Mouse (Mus musculus) CH12.LX (cell line): ENCODE measurements around the gene Bcar1. TPM values are rescaled to one million over a fixed set of nuclear protein-coding genes. Genes with fewer than 3 reads are reported as not detected.

Experiments used
- DNase-seq: peaks from one replicate; pipeline ENCODE4 v3.0.0-alpha.2; 2013; ENCODE audit errors: extremely low read depth
- H3K27ac ChIP-seq: 2 replicates; pipeline ENCODE4 v1.5.1; 2012; ENCODE audit warnings: low read depth, mild to moderate bottlenecking, control low read depth, moderate library complexity; ENCODE audit not compliant: insufficient read depth
- H3K27me3 ChIP-seq: replicated peaks from 2 replicates; pipeline ENCODE3; 2012; ENCODE audit warnings: inconsistent platforms
- H3K36me3 ChIP-seq, 2 experiments: replicated peaks in 1 of 2; 2 replicates each; pipeline versions ENCODE3 to v1.6.1; 2012; ENCODE audit warnings: inconsistent platforms in 1 of 2, low read length in 1 of 2, mild to moderate bottlenecking in 1 of 2, mixed read lengths in 1 of 2, moderate library complexity in 1 of 2; ENCODE audit not compliant: control insufficient read depth in 1 of 2, insufficient read depth in 1 of 2
- H3K4me1 ChIP-seq, 2 experiments: 2 replicates each; pipeline ENCODE4 v1.6.1; 2012; ENCODE audit warnings: inconsistent platforms in 1 of 2, moderate library complexity in 1 of 2; ENCODE audit not compliant: insufficient read depth in 2 of 2, control insufficient read depth in 1 of 2
- H3K4me2 ChIP-seq: 2 replicates; pipeline ENCODE4 v1.6.1; 2012; ENCODE audit warnings: low read depth, mild to moderate bottlenecking, control low read depth; ENCODE audit not compliant: poor library complexity, insufficient read depth, severe bottlenecking
- H3K4me3 ChIP-seq, 3 experiments: fragments of 150-350 bp in 1 of 3; sonication (generic) in 1 of 3; replicated peaks in 1 of 3; 2 replicates each; pipeline versions ENCODE3 to v1.5.1; 2011 to 2012; ENCODE audit warnings: low read depth in 2 of 3, low read length in 2 of 3, mild to moderate bottlenecking in 2 of 3, moderate library complexity in 2 of 3, control low read depth in 1 of 3, improper control_type of control experiment in 1 of 3, inconsistent platforms in 1 of 3, mixed read lengths in 1 of 3; ENCODE audit not compliant: poor library complexity in 1 of 3
- H3K79me2 ChIP-seq: replicated peaks from 2 replicates; pipeline ENCODE4 v1.6.1; 2012; ENCODE audit warnings: mild to moderate bottlenecking, moderate library complexity; ENCODE audit not compliant: control insufficient read depth, poor library complexity, insufficient read depth, severe bottlenecking; ENCODE audit errors: extremely low read depth
- H3K9ac ChIP-seq: 2 replicates; pipeline ENCODE4 v1.6.1; 2012; ENCODE audit warnings: low read depth, mild to moderate bottlenecking, control low read depth, moderate library complexity; ENCODE audit not compliant: insufficient read depth
- H3K9me3 ChIP-seq: replicated peaks from 2 replicates; pipeline ENCODE3; 2012; ENCODE audit warnings: low read length, inconsistent platforms, mixed read lengths
- BHLHE40 ChIP-seq: IDR thresholded peaks from 2 replicates; pipeline ENCODE4 v1.6.1; 2011; ENCODE audit warnings: mild to moderate bottlenecking, low read depth, low read length, improper control_type of control experiment
- CHD1 ChIP-seq: IDR thresholded peaks from 2 replicates; pipeline ENCODE4 v1.6.1; 2012; ENCODE audit warnings: low read depth, low read length, improper control_type of control experiment, inconsistent platforms
- CTCF ChIP-seq, 2 experiments: IDR thresholded peaks in 1 of 2; conservative IDR thresholded peaks in 1 of 2; 2 replicates each; pipeline ENCODE4 v1.5.1; 2011 to 2012; ENCODE audit warnings: low read depth in 2 of 2, low read length in 2 of 2, improper control_type of control experiment in 1 of 2, inconsistent platforms in 1 of 2, mild to moderate bottlenecking in 1 of 2, moderate library complexity in 1 of 2
- GABPA ChIP-seq: IDR thresholded peaks from 2 replicates; pipeline ENCODE4 v1.6.1; 2012; ENCODE audit warnings: low read depth, low read length, improper control_type of control experiment, inconsistent platforms; ENCODE audit not compliant: insufficient replicate concordance
- HCFC1 ChIP-seq: IDR thresholded peaks from 2 replicates; pipeline ENCODE4 v1.6.1; 2012; ENCODE audit warnings: low read depth, mild to moderate bottlenecking, inconsistent platforms, low read length, improper control_type of control experiment
- NELFE ChIP-seq: IDR thresholded peaks from 2 replicates; pipeline ENCODE4 v1.6.1; 2011; ENCODE audit warnings: low read depth, low read length, improper control_type of control experiment
- RCOR1 ChIP-seq: conservative IDR thresholded peaks from 2 replicates; pipeline ENCODE4 v1.6.1; 2012; ENCODE audit warnings: low read depth, mild to moderate bottlenecking, inconsistent platforms, low read length, improper control_type of control experiment
- SMC3 ChIP-seq: IDR thresholded peaks from 2 replicates; pipeline ENCODE4 v1.6.1; 2011; ENCODE audit warnings: low read depth, low read length, improper control_type of control experiment
- TBP ChIP-seq: conservative IDR thresholded peaks from 2 replicates; pipeline ENCODE4 v1.6.1; 2011; ENCODE audit warnings: low read depth, low read length, improper control_type of control experiment
- ZC3H11A ChIP-seq: IDR thresholded peaks from 2 replicates; pipeline ENCODE4 v1.6.1; 2012; ENCODE audit warnings: low read depth, mild to moderate bottlenecking, inconsistent platforms, low read length, improper control_type of control experiment
- ZKSCAN1 ChIP-seq: IDR thresholded peaks from 2 replicates; pipeline ENCODE4 v1.6.1; 2012; ENCODE audit warnings: low read depth, inconsistent platforms, low read length, improper control_type of control experiment, borderline replicate concordance
- dilution Hi-C: fragments of 300-500 bp; cut with MboI; formaldehyde crosslinking; loops from 2 replicates; pipeline ENCODE4 v1.14.3; 2020; ENCODE audit warnings: low sequenced_read_pairs; ENCODE audit not compliant: extremely low pct_unique_long_range_greater_than_20kb, extremely low pct_ligation_motif_present
- in situ Hi-C: fragments of 300-500 bp; cut with MboI; formaldehyde crosslinking; loops from 3 replicates; pipeline ENCODE4 v1.14.3; 2019; ENCODE audit warnings: low sequenced_read_pairs, low pct_ligation_motif_present, low pct_unique_long_range_greater_than_20kb, mixed read lengths
- polyA plus RNA-seq: library from polyadenylated mRNA; unstranded; fragments of >175 nt; gene quantifications from 2 replicates; pipeline ENCODE4 v1.2.1, GENCODE M21; 2012; ENCODE audit warnings: low read depth; ENCODE audit not compliant: insufficient read length
- total RNA-seq, 2 experiments: library from RNA; depleted of rRNA; stranded (reverse); fragments of 300-350 nt in 1 of 2; fragments of >200 nt in 1 of 2; gene quantifications; 2 replicates each; pipeline ENCODE4 v1.2.3; 2012 to 2014

Bcar1 gene
- total and polyA plus RNA-seq, 3 experiments = 0.97 to 2.1 (median 1.2) TPM

DNA sequence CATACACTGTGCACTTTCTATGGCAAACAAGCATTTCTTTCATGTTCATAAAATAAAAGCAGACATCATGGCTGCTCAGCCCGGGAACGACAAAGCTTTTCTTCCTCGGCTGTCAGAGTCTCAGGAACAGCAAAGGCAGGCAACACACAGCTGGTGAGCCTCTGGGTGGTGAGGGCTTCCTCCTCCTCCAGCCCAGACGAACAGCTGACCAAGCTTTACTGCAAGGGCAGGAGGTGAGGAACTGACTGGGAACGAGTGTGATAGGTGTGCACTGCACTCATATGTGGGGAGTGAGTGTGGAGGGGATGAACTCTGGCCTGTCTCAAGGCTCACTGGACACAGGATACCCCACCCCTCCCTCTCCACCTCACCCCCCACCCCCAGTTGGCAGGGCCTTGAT, 24.7 kb downstream of the Bcar1 start:
- Histone ChIP-seq H3K27ac (no peak overlapping the region), H3K36me3 (peaks cover 0 to 2% of the 10 kb centered on the region in 2 experiments), H3K9me3 (no peaks in the 10 kb centered on the region), H3K4me3 (no peak overlapping the region)
- no peak for TF ChIP-seq ZKSCAN1
- no peak for TF ChIP-seq HCFC1
- TF ChIP-seq GABPA = no peak
- TF ChIP-seq, all 38 proteins: peak for 0
- H3K79me2 ChIP-seq = no peaks in the 10 kb centered on the region
- no peak for DNase-seq
- no peaks in the 10 kb centered on the region for H3K27me3 ChIP-seq
- H3K4me2 ChIP-seq = no peak overlapping the region
- no peak overlapping the region for H3K9ac ChIP-seq
- H3K4me1 ChIP-seq = peaks cover 9 to 11% of the 10 kb centered on the region in 2 experiments; a peak in 3 of 4 replicates
- in situ Hi-C loops = no loop called here
- dilution Hi-C loops = no loop called here

DNA sequence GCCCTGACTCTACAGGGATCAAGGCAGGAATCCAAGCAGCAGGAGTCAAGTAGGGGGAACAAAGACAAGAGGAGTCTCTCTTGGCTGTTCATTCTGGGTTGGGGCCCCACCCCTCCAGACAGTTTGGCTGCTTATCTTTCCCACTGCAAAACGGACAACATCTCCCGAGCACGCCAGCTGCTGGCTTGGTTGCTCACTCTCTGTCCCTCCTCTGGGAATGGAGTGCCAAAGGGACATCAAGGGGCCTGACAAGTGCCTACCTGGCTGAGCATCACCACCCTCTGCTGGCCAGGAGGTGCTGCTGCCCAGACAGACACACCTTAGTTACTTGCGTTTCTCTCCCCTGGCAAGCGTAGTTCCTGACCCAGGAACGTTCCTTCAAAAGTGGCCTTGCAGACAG, 25.7 kb downstream of the Bcar1 start:
- Histone ChIP-seq H3K36me3 (peaks cover 0 to 2% of the 10 kb centered on the region in 2 experiments), H3K4me3 (no peak overlapping the region), H3K4me2 (no peak overlapping the region), H3K4me1 (peaks cover 9 to 11% of the 10 kb centered on the region in 2 experiments; a peak in 3 of 4 replicates), H3K9ac (no peak overlapping the region), H3K79me2 (no peaks in the 10 kb centered on the region), H3K27ac (no peak overlapping the region), H3K9me3 (no peaks in the 10 kb centered on the region), H3K27me3 (no peaks in the 10 kb centered on the region)
- in situ Hi-C loops (no loop called here), dilution Hi-C loops (no loop called here)
- DNase-seq = no peak
- TF ChIP-seq CTCF (conservative IDR thresholded peaks at IDR 0.05 in 1 of 2, IDR thresholded peaks at IDR 0.05 in 1 of 2; ENCODE audit: low read depth in 2 of 2, low read length in 2 of 2) (peak in 1 of 2 experiments; percentile 10; a peak in 1 of 4 replicates), ZC3H11A (no peak)
- TF ChIP-seq, all 38 proteins: peak for 1

DNA sequence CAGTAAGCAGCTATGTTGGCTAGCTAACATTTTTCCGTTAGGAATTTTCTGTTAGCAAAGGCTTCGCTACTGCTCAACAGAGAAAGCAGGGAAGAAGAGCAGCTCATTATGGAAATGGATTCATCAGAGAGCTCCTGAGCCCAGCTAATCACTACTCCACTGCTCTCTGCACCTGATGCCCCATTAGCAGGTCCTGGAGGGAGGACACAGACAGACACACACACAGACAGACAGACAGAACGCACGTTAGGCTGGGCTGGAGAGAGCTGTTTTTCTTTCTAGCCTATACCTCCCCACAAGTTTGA, 26.2 kb downstream of the Bcar1 start:
- Histone ChIP-seq H3K4me2 (no peak overlapping the region), H3K27me3 (no peaks in the 10 kb centered on the region)
- dilution Hi-C loops = no loop called here
- no peak for TF ChIP-seq CTCF (conservative IDR thresholded peaks at IDR 0.05 in 1 of 2, IDR thresholded peaks at IDR 0.05 in 1 of 2; ENCODE audit: low read depth in 2 of 2, low read length in 2 of 2)
- no peak for TF ChIP-seq TBP
- no peak for TF ChIP-seq RCOR1
- no peak for TF ChIP-seq SMC3
- no peak for TF ChIP-seq CHD1
- TF ChIP-seq BHLHE40 = no peak
- TF ChIP-seq NELFE = no peak
- TF ChIP-seq, all 38 proteins: peak for 0
- Histone ChIP-seq H3K36me3 (peaks cover 0 to 2% of the 10 kb centered on the region in 2 experiments), H3K9me3 (no peaks in the 10 kb centered on the region), H3K27ac (no peak overlapping the region), H3K79me2 (no peaks in the 10 kb centered on the region), H3K4me3 (no peak overlapping the region), H3K4me1 (peaks cover 9 to 11% of the 10 kb centered on the region in 2 experiments; a peak in 3 of 4 replicates), H3K9ac (no peak overlapping the region)
- in situ Hi-C loops = no loop called here
- DNase-seq = no peak
